Mouse (Mus musculus): ENCODE results near the gene Ccdc106. TPM values are rescaled to one million over a fixed set of nuclear protein-coding genes. Genes with fewer than 3 reads are reported as not detected.
"Not testable (repeated sequence)": the region's sequence is repeated elsewhere in the genome, so short reads cannot be mapped to it uniquely, and the experiment has no call there.

Gene Ccdc106
- total RNA-seq, 2 experiments from 2014 or later = 0.13 TPM; not detected in 1

DNA sequence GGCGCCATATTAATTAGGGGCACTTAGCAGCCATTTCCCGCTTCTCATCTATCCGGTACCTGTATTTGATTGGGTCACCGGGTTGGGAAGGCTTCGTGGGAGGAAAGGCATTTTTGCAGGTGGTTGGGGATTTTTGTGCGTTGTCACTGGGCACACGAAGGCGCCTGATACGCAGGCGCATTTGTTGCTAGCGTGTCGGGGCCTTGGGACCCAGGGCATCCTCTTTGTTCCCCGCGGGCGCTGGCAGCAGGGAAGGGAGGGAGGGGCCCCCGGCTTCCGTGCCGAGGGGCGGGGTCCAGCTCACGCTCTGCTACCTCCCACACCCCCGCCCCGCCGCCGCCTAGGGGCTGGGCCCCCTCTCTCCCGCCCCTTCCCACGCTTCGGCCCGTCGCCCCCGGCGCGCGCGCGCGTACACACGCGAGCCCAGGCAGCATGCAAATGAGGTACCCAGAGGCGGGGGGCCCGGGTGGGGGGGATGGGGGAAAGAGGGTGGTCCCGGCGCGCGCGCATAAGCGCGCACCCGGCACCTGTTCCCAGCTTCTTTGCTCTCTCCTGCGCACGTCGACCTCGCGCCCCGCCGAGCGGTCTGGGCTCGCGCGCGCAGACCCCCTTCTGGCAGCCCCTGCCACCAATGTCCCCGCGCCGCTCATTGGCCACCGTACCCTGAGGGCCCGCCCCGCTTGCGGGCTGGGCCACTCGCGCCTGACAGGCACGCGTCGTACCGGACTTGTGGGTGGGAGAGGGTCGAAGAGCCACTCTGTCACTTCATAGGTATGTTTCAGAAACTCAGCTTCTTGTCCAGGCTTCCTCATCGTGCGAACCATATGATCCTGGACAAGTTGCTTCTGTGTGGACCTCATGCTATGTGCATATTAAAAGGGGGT lies 5.0 kb upstream of the Ccdc106 start, which contains the start of gene Gm44973:
Gm44973 (plus strand) TSS at position 379 of the 884 bp plus-strand sequence.
- peak; percentile 66 for ATAC-seq (ENCODE audit: poor library complexity, severe bottlenecking)

- ATAC-seq (ENCODE audit: poor library complexity, severe bottlenecking) = no peak
These were observed 4.3 kb upstream of the Ccdc106 start for GRCm38 (mm10) chr7:5016057-5016456.

DNA sequence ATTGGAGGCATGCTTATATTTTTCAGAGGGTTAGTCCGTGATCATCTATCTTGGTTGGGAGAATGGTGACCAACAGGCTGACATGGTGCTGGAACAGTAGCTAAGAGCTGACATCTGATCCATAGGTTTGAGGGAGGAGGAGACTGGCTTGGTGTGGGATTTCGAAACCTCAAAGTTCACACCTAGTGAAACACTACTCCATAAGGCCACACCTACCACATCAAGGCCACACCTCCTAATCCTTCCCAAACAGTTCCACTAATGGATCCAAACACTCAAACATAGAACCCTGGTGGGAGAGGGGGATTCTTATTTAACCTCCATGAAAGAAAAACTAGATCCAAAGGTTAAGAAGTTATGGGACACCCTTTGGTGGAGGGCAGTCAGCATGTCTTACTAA lies 3.4 kb upstream of the Ccdc106 start:
- ATAC-seq (ENCODE audit: poor library complexity, severe bottlenecking) = no peak

GRCm38 (mm10) chr7:5017352-5017751 lies 3.0 kb upstream of the Ccdc106 start:
- no peak for ATAC-seq (ENCODE audit: poor library complexity, severe bottlenecking)

DNA sequence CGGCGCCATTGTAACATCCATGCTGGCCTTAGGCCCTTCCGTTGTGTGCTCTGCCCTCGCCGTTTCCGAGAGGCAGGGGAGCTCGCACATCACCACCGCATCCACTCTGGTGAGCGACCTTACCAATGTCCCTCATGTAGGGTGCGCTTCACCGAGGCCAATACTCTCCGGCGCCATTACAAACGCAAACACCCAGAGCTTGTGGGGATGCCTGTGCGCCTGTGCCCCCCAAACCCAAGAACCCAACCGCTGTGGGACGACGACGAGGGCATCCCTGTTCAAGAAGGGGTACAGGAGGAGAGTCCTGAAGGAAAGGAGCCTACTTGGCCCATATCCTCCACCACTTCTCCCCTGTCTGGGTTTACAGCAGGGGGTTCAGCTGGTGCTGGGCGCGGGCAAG lies 2.4 kb upstream of the Ccdc106 start:
- no peak for ATAC-seq (ENCODE audit: poor library complexity, severe bottlenecking)

GRCm38 (mm10) chr7:5019576-5019975 lies 777 bp upstream of the Ccdc106 start:
- not testable (repeated sequence) for ATAC-seq (ENCODE audit: poor library complexity, severe bottlenecking)

GRCm38 (mm10) chr7:5020685-5021084 lies 332 bp downstream of the Ccdc106 start:
- ATAC-seq (ENCODE audit: poor library complexity, severe bottlenecking) = no peak

DNA sequence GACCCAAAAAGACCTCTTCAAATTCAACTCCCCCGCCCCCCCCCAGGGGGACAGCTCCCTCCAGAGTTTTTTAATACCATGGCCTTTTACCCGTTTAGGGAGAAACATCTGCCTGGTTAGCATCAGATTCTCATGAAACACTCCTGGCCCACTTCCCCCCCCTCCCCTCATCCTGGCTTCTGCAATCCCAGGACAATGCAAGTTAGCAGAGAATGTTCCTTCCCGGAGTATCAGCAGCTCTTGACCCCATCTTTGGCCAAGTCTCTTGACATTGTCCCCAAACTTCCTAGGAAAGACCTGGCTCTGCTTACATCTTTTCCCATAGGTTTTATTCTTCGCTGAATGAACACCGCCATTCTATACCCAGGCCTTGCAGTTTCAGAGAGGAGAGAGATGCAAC lies 844 bp downstream of the Ccdc106 start:
- ATAC-seq (ENCODE audit: poor library complexity, severe bottlenecking) = no peak

DNA sequence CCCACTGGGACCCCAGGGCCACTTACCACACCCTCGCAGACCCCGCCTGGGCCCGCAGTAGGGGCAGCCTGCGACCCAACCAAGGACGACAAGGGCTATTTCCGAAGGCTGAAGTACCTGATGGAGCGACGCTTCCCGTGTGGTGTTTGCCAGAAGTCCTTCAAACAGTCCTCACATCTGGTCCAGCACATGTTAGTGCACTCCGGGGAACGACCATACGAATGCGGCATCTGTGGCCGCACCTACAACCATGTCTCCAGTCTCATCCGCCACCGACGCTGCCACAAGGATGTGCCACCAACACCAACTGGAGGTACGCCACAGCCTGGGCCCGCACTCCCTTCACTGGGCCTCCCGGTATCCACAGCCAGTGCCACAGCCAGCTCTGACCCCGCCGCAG lies 9.2 kb downstream of the Ccdc106 start:
- no peak for ATAC-seq (ENCODE audit: poor library complexity, severe bottlenecking)

- no peak for ATAC-seq (ENCODE audit: poor library complexity, severe bottlenecking)
These were observed 9.6 kb downstream of the Ccdc106 start for GRCm38 (mm10) chr7:5029946-5030345.

DNA sequence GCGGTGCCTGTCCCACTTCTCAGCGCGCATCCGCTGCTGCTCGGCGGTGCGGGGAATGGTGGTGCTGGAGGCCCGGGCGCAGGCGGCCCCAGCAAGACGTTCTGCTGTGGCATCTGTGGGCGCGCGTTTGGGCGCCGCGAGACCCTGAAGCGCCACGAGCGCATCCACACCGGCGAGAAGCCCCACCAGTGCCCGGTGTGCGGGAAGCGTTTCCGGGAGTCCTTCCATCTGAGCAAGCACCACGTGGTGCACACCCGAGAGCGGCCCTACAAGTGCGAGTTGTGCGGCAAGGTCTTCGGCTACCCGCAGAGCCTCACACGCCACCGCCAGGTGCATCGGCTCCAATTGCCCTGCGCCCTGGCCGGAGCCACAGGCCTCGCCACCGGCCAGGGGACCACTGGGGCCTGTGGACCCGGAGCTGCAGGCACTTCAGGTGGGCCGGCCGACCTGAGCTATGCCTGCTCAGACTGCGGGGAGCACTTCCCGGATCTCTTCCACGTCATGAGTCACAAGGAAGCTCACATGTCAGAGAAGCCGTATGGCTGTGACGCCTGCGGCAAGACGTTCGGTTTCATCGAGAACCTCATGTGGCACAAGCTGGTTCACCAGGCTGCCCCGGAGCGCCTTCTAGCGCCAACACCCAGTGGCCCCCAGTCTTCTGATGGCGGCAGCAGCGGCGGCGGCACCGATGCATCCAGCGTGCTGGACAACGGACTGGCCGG lies 10.4 kb downstream of the Ccdc106 start:
- no peak for ATAC-seq (ENCODE audit: poor library complexity, severe bottlenecking)

GRCm38 (mm10) chr7:5031496-5031895 lies 11.1 kb downstream of the Ccdc106 start:
- ATAC-seq (ENCODE audit: poor library complexity, severe bottlenecking) = no peak

- no peak for ATAC-seq (ENCODE audit: poor library complexity, severe bottlenecking)
These were observed 13.5 kb downstream of the Ccdc106 start, which contains the start of gene 4632433K11Rik for GRCm38 (mm10) chr7:5033818-5034217. Gene 4632433K11Rik, plus strand, starts transcription at chr7:5034118.

DNA sequence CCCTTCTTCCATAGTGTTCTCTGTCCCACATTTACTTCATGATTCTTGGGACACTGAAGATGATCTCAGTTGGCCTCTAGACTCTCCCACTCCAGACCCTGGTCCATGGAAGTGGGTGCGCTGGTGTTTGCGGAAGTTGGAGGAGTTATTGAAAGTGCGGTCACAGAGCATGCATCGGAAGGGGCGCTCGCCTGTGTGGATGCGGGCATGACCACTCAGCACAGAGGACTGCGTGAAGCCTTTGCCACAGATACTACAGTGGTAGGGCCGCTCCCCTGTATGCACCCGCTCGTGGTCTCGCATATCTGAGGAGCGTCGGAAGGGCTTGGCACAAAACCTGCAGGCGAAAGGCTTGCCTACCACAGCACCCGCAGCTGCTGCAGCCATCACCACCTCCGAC lies 15.3 kb downstream of the Ccdc106 start:
- no peak for ATAC-seq (ENCODE audit: poor library complexity, severe bottlenecking)

- no peak for ATAC-seq (ENCODE audit: poor library complexity, severe bottlenecking)
These were observed 15.8 kb downstream of the Ccdc106 start for GRCm38 (mm10) chr7:5036136-5036535.

DNA sequence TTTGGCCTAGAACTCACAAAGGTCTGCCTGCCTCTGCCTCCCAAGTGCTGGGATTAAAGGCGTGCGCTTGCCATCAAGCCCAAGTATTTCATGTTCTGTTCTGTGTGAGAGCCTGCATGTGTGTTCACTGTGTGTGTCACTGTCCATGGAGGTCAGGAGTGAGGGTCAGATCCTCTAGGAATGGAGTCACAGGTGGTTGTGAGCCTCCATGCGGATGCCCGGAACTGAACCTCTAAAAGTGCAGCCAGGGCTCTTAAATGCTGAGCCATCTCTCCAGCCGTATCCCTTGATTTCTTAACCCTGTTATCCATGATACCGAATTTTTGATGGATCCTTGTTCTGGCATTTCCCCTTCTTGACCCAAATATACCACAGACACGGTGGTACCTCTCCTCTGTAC lies 16.7 kb downstream of the Ccdc106 start:
- ATAC-seq (ENCODE audit: poor library complexity, severe bottlenecking) = no peak

GRCm38 (mm10) chr7:5037467-5037866 lies 17.1 kb downstream of the Ccdc106 start:
- no peak for ATAC-seq (ENCODE audit: poor library complexity, severe bottlenecking)

GRCm38 (mm10) chr7:5038109-5038732 lies 17.9 kb downstream of the Ccdc106 start, which contains the start of gene Zfp784:
Gene Zfp784, minus strand, starts transcription at chr7:5038446.
- peak; percentile 97 for ATAC-seq (ENCODE audit: poor library complexity, severe bottlenecking)

GRCm38 (mm10) chr7:5038940-5039339 lies 18.6 kb downstream of the Ccdc106 start:
- ATAC-seq (ENCODE audit: poor library complexity, severe bottlenecking) = no peak

- no peak for ATAC-seq (ENCODE audit: poor library complexity, severe bottlenecking)
These were observed 24.6 kb downstream of the Ccdc106 start for GRCm38 (mm10) chr7:5044981-5045380.

GRCm38 (mm10) chr7:5046112-5046511 lies 25.8 kb downstream of the Ccdc106 start:
- no peak for ATAC-seq (ENCODE audit: poor library complexity, severe bottlenecking)

All from megakaryocyte, adult 5-6 weeks (primary cell).